Mouse (Mus musculus): ENCODE measurements around the gene Mob2. TPM values are rescaled to one million over a fixed set of nuclear protein-coding genes. Genes with fewer than 3 reads are reported as not detected.

Gene Mob2
- total RNA-seq (2023) = 56.5 TPM

GRCm38 (mm10) chr7:142060931-142061565, at the start of gene Mob2:
Gene Mob2, minus strand, starts transcription at chr7:142061065.

GRCm38 (mm10) chr7:142095183-142095931, 34.5 kb upstream of the Mob2 start, which contains the start of gene Dusp8:
Gene Dusp8, minus strand, starts transcription at chr7:142095843.

Other genes with a start within 250 kb of the Mob2 start
- gene Muc5b, start 222.0 kb downstream of the Mob2 start, total RNA-seq (2023) = not detected
- gene Tollip, start 142.6 kb downstream of the Mob2 start, total RNA-seq (2023) = 65.4 TPM
- gene Brsk2, start 111.3 kb downstream of the Mob2 start, total RNA-seq (2023) = not detected
- gene Dusp8, start 34.8 kb upstream of the Mob2 start, total RNA-seq (2023) = 3.0 TPM
- not detected for gene Gm45618, start 59.7 kb upstream of the Mob2 start, total RNA-seq (2023)
- not detected for gene Gm39115, start 75.0 kb upstream of the Mob2 start, total RNA-seq (2023)
- gene Gm45337, start 83.5 kb upstream of the Mob2 start, total RNA-seq (2023) = not detected
- not detected for gene Gm29735, start 96.0 kb upstream of the Mob2 start, total RNA-seq (2023)
- gene Gm4553, start 104.7 kb upstream of the Mob2 start, total RNA-seq (2023) = not detected
- gene Krtap5-2, start 114.9 kb upstream of the Mob2 start, total RNA-seq (2023) = not detected
- gene Gm10153, start 129.3 kb upstream of the Mob2 start, total RNA-seq (2023) = not detected
- gene Krtap5-3, start 140.3 kb upstream of the Mob2 start, total RNA-seq (2023) = not detected
- not detected for gene Gm7579, start 150.8 kb upstream of the Mob2 start, total RNA-seq (2023)
- not detected for gene Krtap5-5, start 168.9 kb upstream of the Mob2 start, total RNA-seq (2023)
- gene Gm40460, start 180.0 kb upstream of the Mob2 start, total RNA-seq (2023) = not detected
- gene Gm2431, start 197.3 kb upstream of the Mob2 start, total RNA-seq (2023) = not detected
- gene Gm4559, start 213.3 kb upstream of the Mob2 start, total RNA-seq (2023) = not detected
- not detected for gene Krtap5-1, start 236.1 kb upstream of the Mob2 start, total RNA-seq (2023)
- gene Krtap5-4, start 242.5 kb upstream of the Mob2 start, total RNA-seq (2023) = not detected